Mouse (Mus musculus) hindbrain, postnatal 0 days (tissue): Measurements from ENCODE around the gene Cyp2r1. TPM values are rescaled to one million over a fixed set of nuclear protein-coding genes. Genes with fewer than 3 reads are reported as not detected.
"Not testable (repeated sequence)": the region's sequence is repeated elsewhere in the genome, so short reads cannot be mapped to it uniquely, and the experiment has no call there.

ENCODE experiments used
- ATAC-seq: fragments of 200-750 bp; cut with Nextera tagmentation; 2 replicates; pipeline ENCODE4 v1.8.0; 2017; ENCODE audit warnings: mild to moderate bottlenecking, moderate TSS enrichment, moderate library complexity
- DNase-seq: peaks from one replicate; pipeline ENCODE4 v3.0.0-alpha.2; 2015; ENCODE audit warnings: low spot score
- H3K27ac ChIP-seq: fragments of 300-500 bp; sonication (generic); 2 replicates; pipeline ENCODE4 v1.5.1; 2014; ENCODE audit warnings: mild to moderate bottlenecking
- H3K27me3 ChIP-seq: fragments of 300-500 bp; sonication (generic); 2 replicates; pipeline ENCODE4 v1.6.1; 2014; ENCODE audit warnings: low read length, mixed read lengths; ENCODE audit not compliant: insufficient read depth
- H3K36me3 ChIP-seq: fragments of 300-500 bp; sonication (generic); 2 replicates; pipeline ENCODE4 v1.6.1; 2014; ENCODE audit warnings: low read length, mixed read lengths; ENCODE audit not compliant: insufficient read depth
- H3K4me1 ChIP-seq: fragments of 300-500 bp; sonication (generic); 2 replicates; pipeline ENCODE4 v1.6.1; 2014; ENCODE audit warnings: antibody characterized with exemption, low read length, mixed read lengths; ENCODE audit not compliant: insufficient read depth
- H3K4me2 ChIP-seq: fragments of 300-500 bp; sonication (generic); 2 replicates; pipeline ENCODE4 v1.6.1; 2014; ENCODE audit warnings: low read depth, mild to moderate bottlenecking, low read length, moderate library complexity, mixed read lengths
- H3K4me3 ChIP-seq: fragments of 300-500 bp; sonication (generic); 2 replicates; pipeline ENCODE4 v1.5.1; 2014; ENCODE audit warnings: low read length
- H3K9ac ChIP-seq: fragments of 300-500 bp; sonication (generic); replicated peaks from 2 replicates; pipeline ENCODE4 v1.6.1; 2014; ENCODE audit warnings: mild to moderate bottlenecking, low read length, moderate library complexity, mixed read lengths
- H3K9me3 ChIP-seq: fragments of 300-500 bp; sonication (generic); 2 replicates; pipeline ENCODE4 v1.6.1; 2016; ENCODE audit warnings: low read length, mixed read lengths
- CTCF ChIP-seq: IDR thresholded peaks from 2 replicates; pipeline ENCODE4 v1.5.1; 2016; ENCODE audit warnings: antibody characterized with exemption, control low read depth, low read depth
- WGBS: fragments of 180-500 bp; shearing (Covaris S2); extraction: QIAGEN DNeasy Blood & Tissue Kit; methylation state at CpG from one replicate; pipeline ENCODE4 v1.1.7; 2014; 5-methylcytosine and 5-hydroxymethylcytosine counted together
- polyA plus RNA-seq: library from polyadenylated mRNA; unstranded; fragments of >200 nt; fragmentation: Nextera tagmentation; extraction: Ambion mirVana; gene quantifications from 2 replicates; pipeline ENCODE4 v1.2.1, GENCODE M21; 2015
- total RNA-seq: library from RNA; depleted of rRNA; stranded (reverse); fragments of >200 nt; gene quantifications from 2 replicates; pipeline ENCODE4 v1.2.3, GENCODE M21; 2014; rRNA removed

Cyp2r1 gene
- total RNA-seq (1.9 and 3.8 TPM in 2 replicates), polyA plus RNA-seq (1.2 TPM in 2 replicates)

- peak; percentile 61 for TF ChIP-seq CTCF
- 0 out of 2 replicates have a peak, but pooled peaks cover 3% of the 10 kb centered on the region for H3K4me1 ChIP-seq
- WGBS, result 3% methylated on average over 54 of the region's 56 CpGs
- peak within 1 kb of the TSS; percentile 67 for H3K9ac ChIP-seq
- H3K9me3 ChIP-seq, result no peaks in the 10 kb centered on the region
- no peaks in the 10 kb centered on the region for H3K27me3 ChIP-seq
- DNase-seq (peak; percentile 95), ATAC-seq (peak; percentile 99)
- peak within 1 kb of the TSS; percentile 71 for H3K4me2 ChIP-seq
- H3K4me3 ChIP-seq, result peak within 1 kb of the TSS; percentile 64
- H3K36me3 ChIP-seq, result no peaks in the 10 kb centered on the region
- H3K27ac ChIP-seq, result peak within 1 kb of the TSS; percentile 78
Measured at GRCm38 (mm10) chr7:114562531-114563241, at the start of gene Cyp2r1. Cyp2r1 (minus strand) TSS chr7:114562972.

- not testable (repeated sequence) for H3K4me2 ChIP-seq, H3K9me3 ChIP-seq, H3K4me1 ChIP-seq, H3K27me3 ChIP-seq, H3K4me3 ChIP-seq, H3K27ac ChIP-seq, ATAC-seq, DNase-seq, H3K36me3 ChIP-seq, H3K9ac ChIP-seq
- WGBS, result 95% methylated on average over 8 of the region's 8 CpGs
Measured at GRCm38 (mm10) chr7:114594391-114594790, 31.6 kb upstream of the Cyp2r1 start.

GRCm38 (mm10) chr7:114582441-114582840 is 19.7 kb upstream of the Cyp2r1 start:
- no peak for TF ChIP-seq CTCF
- Histone ChIP-seq H3K27ac (no peak overlapping the region), H3K4me1 (no peaks in the 10 kb centered on the region), H3K9ac (no peak overlapping the region), H3K36me3 (no peaks in the 10 kb centered on the region), H3K27me3 (no peaks in the 10 kb centered on the region), H3K9me3 (no peaks in the 10 kb centered on the region), H3K4me2 (no peak overlapping the region), H3K4me3 (no peak overlapping the region)
- DNase-seq (no peak), ATAC-seq (no peak)
- 54% methylated on average over 2 of the region's 2 CpGs for WGBS

- Histone ChIP-seq H3K4me2 (no peak overlapping the region), H3K27ac (no peak overlapping the region), H3K4me3 (no peak overlapping the region), H3K36me3 (no peaks in the 10 kb centered on the region), H3K9me3 (no peaks in the 10 kb centered on the region), H3K27me3 (no peaks in the 10 kb centered on the region), H3K9ac (no peak overlapping the region), H3K4me1 (no peaks in the 10 kb centered on the region)
- WGBS, result 82% methylated on average over 5 of the region's 5 CpGs
- DNase-seq, result no peak
- TF ChIP-seq CTCF, result no peak
- no peak for ATAC-seq
Measured at GRCm38 (mm10) chr7:114581200-114581599, 18.4 kb upstream of the Cyp2r1 start.

- Histone ChIP-seq H3K27me3 (no peaks in the 10 kb centered on the region), H3K4me3 (no peak overlapping the region), H3K36me3 (no peaks in the 10 kb centered on the region), H3K9me3 (no peaks in the 10 kb centered on the region), H3K4me1 (no peaks in the 10 kb centered on the region), H3K9ac (no peak overlapping the region), H3K27ac (no peak overlapping the region), H3K4me2 (no peak overlapping the region)
- no peak for ATAC-seq
- peak; percentile 81 for TF ChIP-seq CTCF
- peak; percentile 88 for DNase-seq
- WGBS, result 0% methylated on average over 4 of the region's 4 CpGs
Measured at GRCm38 (mm10) chr7:114580426-114580825, 17.7 kb upstream of the Cyp2r1 start.

- no peak overlapping the region for H3K4me2 ChIP-seq
- no peak for TF ChIP-seq CTCF
- no peak overlapping the region for H3K4me3 ChIP-seq
- H3K36me3 ChIP-seq, result no peaks in the 10 kb centered on the region
- no peaks in the 10 kb centered on the region for H3K9me3 ChIP-seq
- no peaks in the 10 kb centered on the region for H3K27me3 ChIP-seq
- WGBS, result 76% methylated on average over 1 of the region's 1 CpGs
- no peak overlapping the region for H3K27ac ChIP-seq
- ATAC-seq, result 0 out of 2 replicates have a peak, but pooled peaks have one; percentile 56
- H3K9ac ChIP-seq, result no peak overlapping the region
- H3K4me1 ChIP-seq, result no peaks in the 10 kb centered on the region
- no peak for DNase-seq
Measured at GRCm38 (mm10) chr7:114577665-114578064, 14.9 kb upstream of the Cyp2r1 start.

- DNase-seq (no peak), ATAC-seq (no peak)
- Histone ChIP-seq H3K9ac (no peak overlapping the region), H3K9me3 (no peaks in the 10 kb centered on the region), H3K27me3 (no peaks in the 10 kb centered on the region), H3K4me1 (no peaks in the 10 kb centered on the region), H3K4me2 (no peak overlapping the region), H3K27ac (no peak overlapping the region), H3K36me3 (no peaks in the 10 kb centered on the region), H3K4me3 (no peak overlapping the region)
- no peak for TF ChIP-seq CTCF
- 88% methylated on average over 3 of the region's 3 CpGs for WGBS
Measured at GRCm38 (mm10) chr7:114576931-114577330, 14.2 kb upstream of the Cyp2r1 start.

GRCm38 (mm10) chr7:114573866-114574265 is 11.1 kb upstream of the Cyp2r1 start:
- not testable (repeated sequence) for H3K36me3 ChIP-seq, H3K4me3 ChIP-seq, DNase-seq, ATAC-seq, H3K4me1 ChIP-seq, H3K9me3 ChIP-seq, H3K27ac ChIP-seq, H3K4me2 ChIP-seq, H3K27me3 ChIP-seq, H3K9ac ChIP-seq
- 91% methylated on average over 4 of the region's 4 CpGs for WGBS
